Mouse (Mus musculus): ENCODE data around the gene Eif2b2. TPM values are rescaled to one million over a fixed set of nuclear protein-coding genes. Genes with fewer than 3 reads are reported as not detected.
A peak's percentile ranks its signal among the peaks of the same experiment; 100 is the strongest.

The Eif2b2 gene
- polyA plus RNA-seq, 1 experiment from 2014 or later: 24.6 TPM

GRCm38 (mm10) chr12:85203699-85204098, 15.6 kb upstream of the Eif2b2 start:
- Histone ChIP-seq H3K9ac (replicated peaks) (no peak overlapping the region), H3K4me2 (ENCODE audit: low read depth, low read length) (no peak overlapping the region), H3K9me3 (ENCODE audit: low read length) (no peaks in the 10 kb centered on the region), H3K27ac (ENCODE audit: low read depth) (no peak overlapping the region), H3K4me1 (ENCODE audit: insufficient read depth) (no peaks in the 10 kb centered on the region), H3K27me3 (ENCODE audit: insufficient read depth, low read length) (no peaks in the 10 kb centered on the region), H3K36me3 (replicated peaks; ENCODE audit: insufficient read depth, low read length) (no peaks in the 10 kb centered on the region), H3K4me3 (ENCODE audit: low read depth, low read length) (no peak overlapping the region)
- ATAC-seq (no peak), DNase-seq (no peak)
- 62% methylated on average over 5 of the region's 5 CpGs for WGBS (ENCODE audit: insufficient replicate concordance)
- TF ChIP-seq EP300 (IDR thresholded peaks at IDR 0.05; ENCODE audit: low read depth) (no peak), CTCF (IDR thresholded peaks at IDR 0.05; ENCODE audit: low read depth) (no peak)

DNA sequence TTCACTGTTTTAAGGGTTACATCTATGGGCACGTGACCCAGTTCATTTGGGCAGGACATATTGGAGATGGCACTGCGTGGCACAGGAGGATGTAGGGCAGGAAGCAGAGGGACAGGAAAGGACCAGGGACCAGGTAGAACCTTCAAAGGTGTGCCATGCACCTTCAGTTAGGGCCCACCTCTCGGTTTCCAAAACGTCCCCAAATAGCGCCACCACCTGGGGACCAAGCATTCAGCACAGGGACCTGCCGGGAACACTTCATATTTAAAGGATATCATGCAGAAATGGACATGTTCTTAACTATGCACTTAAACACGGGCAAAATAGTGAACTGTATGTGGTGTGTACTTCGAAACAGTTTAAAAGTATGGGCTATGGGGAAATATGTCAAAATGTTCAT, 15.2 kb upstream of the Eif2b2 start:
- ATAC-seq (no peak), DNase-seq (no peak)
- Histone ChIP-seq H3K27me3 (ENCODE audit: insufficient read depth, low read length) (no peaks in the 10 kb centered on the region), H3K4me2 (ENCODE audit: low read depth, low read length) (no peak overlapping the region), H3K9me3 (ENCODE audit: low read length) (no peaks in the 10 kb centered on the region), H3K4me1 (ENCODE audit: insufficient read depth) (no peaks in the 10 kb centered on the region), H3K36me3 (replicated peaks; ENCODE audit: insufficient read depth, low read length) (no peaks in the 10 kb centered on the region), H3K4me3 (ENCODE audit: low read depth, low read length) (no peak overlapping the region), H3K9ac (replicated peaks) (no peak overlapping the region), H3K27ac (ENCODE audit: low read depth) (no peak overlapping the region)
- 45% methylated on average over 8 of the region's 8 CpGs for WGBS (ENCODE audit: insufficient replicate concordance)
- TF ChIP-seq EP300 (IDR thresholded peaks at IDR 0.05; ENCODE audit: low read depth) (no peak), CTCF (IDR thresholded peaks at IDR 0.05; ENCODE audit: low read depth) (peak; percentile 37; the same call in 1 of the 2 replicates)

DNA sequence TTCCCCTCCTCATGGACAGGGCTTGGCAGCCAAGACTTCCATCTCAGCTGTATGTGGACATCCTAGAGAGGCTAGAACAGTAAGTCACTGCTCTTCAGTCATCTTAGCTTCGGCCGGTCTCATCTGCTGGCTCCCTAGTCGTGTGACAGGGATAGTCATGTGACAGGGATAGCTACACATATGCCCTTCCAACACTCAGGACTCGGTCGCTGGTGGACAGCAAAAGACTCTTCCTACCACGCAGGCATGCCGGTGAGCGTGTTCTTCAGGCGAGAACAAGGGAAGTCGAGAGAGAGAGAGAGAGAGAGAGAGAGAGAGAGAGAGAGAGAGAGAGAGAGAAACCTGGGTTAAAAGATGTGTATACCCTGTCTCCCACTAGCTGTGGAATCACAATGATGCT, 13.9 kb upstream of the Eif2b2 start:
- H3K27ac ChIP-seq (ENCODE audit: low read depth): no peak overlapping the region
- no peak overlapping the region for H3K4me3 ChIP-seq (ENCODE audit: low read depth, low read length)
- no peaks in the 10 kb centered on the region for H3K9me3 ChIP-seq (ENCODE audit: low read length)
- no peak for TF ChIP-seq EP300 (IDR thresholded peaks at IDR 0.05; ENCODE audit: low read depth)
- no peak for TF ChIP-seq CTCF (IDR thresholded peaks at IDR 0.05; ENCODE audit: low read depth)
- WGBS (ENCODE audit: insufficient replicate concordance): 78% methylated on average over 10 of the region's 10 CpGs
- DNase-seq (no peak), ATAC-seq (no peak)
- H3K9ac ChIP-seq (replicated peaks): no peak overlapping the region
- no peaks in the 10 kb centered on the region for H3K36me3 ChIP-seq (replicated peaks; ENCODE audit: insufficient read depth, low read length)
- no peaks in the 10 kb centered on the region for H3K27me3 ChIP-seq (ENCODE audit: insufficient read depth, low read length)
- H3K4me2 ChIP-seq (ENCODE audit: low read depth, low read length): no peak overlapping the region
- H3K4me1 ChIP-seq (ENCODE audit: insufficient read depth): no peaks in the 10 kb centered on the region

- Histone ChIP-seq H3K9ac (replicated peaks) (no peak overlapping the region), H3K36me3 (replicated peaks; ENCODE audit: insufficient read depth, low read length) (no peaks in the 10 kb centered on the region), H3K4me3 (ENCODE audit: low read depth, low read length) (no peak overlapping the region), H3K4me1 (ENCODE audit: insufficient read depth) (no peaks in the 10 kb centered on the region), H3K4me2 (ENCODE audit: low read depth, low read length) (no peak overlapping the region), H3K9me3 (ENCODE audit: low read length) (no peaks in the 10 kb centered on the region), H3K27ac (ENCODE audit: low read depth) (no peak overlapping the region), H3K27me3 (ENCODE audit: insufficient read depth, low read length) (no peaks in the 10 kb centered on the region)
- ATAC-seq (no peak), DNase-seq (peak; percentile 36)
- WGBS (ENCODE audit: insufficient replicate concordance): 21% methylated on average over 7 of the region's 7 CpGs
- TF ChIP-seq EP300 (IDR thresholded peaks at IDR 0.05; ENCODE audit: low read depth): no peak
- TF ChIP-seq CTCF (IDR thresholded peaks at IDR 0.05; ENCODE audit: low read depth): no peak
These were observed 10.5 kb upstream of the Eif2b2 start for GRCm38 (mm10) chr12:85208687-85209199.

DNA sequence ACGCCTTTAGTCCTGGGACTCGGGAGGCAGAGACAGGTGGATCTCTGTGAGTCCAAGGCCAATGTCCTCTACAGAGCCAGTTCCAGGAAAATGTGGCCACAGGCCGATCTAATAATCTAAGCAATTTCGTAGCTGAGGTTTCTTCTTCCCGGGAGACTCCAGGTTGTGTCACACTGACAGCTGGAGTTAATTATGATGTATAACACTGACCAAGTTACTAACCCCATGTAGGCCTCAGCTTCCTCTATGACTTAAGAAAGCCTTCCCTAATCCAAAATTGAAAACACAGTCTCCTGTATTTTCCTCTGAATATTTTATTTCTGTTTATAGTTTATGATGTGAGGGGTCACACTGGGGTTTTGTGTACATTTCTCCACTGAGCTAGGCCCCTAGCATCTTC, 4.2 kb upstream of the Eif2b2 start:
- DNase-seq (no peak), ATAC-seq (no peak)
- Histone ChIP-seq H3K9ac (replicated peaks) (no peak overlapping the region), H3K4me1 (ENCODE audit: insufficient read depth) (peaks cover 8% of the 10 kb centered on the region; the same call in 1 of the 2 replicates), H3K27me3 (ENCODE audit: insufficient read depth, low read length) (no peaks in the 10 kb centered on the region), H3K9me3 (ENCODE audit: low read length) (no peaks in the 10 kb centered on the region), H3K4me3 (ENCODE audit: low read depth, low read length) (no peak overlapping the region), H3K4me2 (ENCODE audit: low read depth, low read length) (no peak overlapping the region), H3K36me3 (replicated peaks; ENCODE audit: insufficient read depth, low read length) (no peaks in the 10 kb centered on the region), H3K27ac (ENCODE audit: low read depth) (no peak overlapping the region)
- WGBS (ENCODE audit: insufficient replicate concordance): 73% methylated on average over 5 of the region's 5 CpGs
- TF ChIP-seq EP300 (IDR thresholded peaks at IDR 0.05; ENCODE audit: low read depth) (no peak), CTCF (IDR thresholded peaks at IDR 0.05; ENCODE audit: low read depth) (no peak)

DNA sequence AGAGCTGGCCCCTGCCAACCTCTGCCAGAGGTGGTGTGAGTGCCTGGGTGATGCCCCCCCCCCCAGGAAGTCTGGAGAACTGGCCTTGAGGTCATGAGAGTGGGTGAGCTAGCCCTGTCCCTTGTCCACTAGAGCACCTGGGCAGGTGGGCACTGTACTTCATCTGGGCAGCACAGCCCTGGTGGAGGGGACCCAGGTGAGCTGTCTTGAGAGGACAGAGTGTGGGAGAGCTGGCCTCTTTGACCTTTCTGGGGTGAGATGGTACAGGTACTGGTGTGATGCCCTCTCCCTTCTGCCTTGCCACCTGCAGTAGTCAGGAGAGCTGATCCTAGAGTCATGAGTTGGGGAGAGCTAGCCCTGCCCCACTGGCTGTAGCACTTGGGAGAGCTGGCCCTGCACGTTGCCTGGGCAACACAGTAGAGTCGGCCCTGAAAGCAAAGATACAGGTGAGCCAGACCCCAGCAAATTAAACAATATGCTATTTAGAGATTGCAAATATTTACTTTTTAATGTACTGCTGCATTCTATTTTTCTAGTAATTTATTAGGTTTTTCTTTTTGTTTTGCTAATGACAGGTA, 1.5 kb upstream of the Eif2b2 start:
- Histone ChIP-seq H3K36me3 (replicated peaks; ENCODE audit: insufficient read depth, low read length) (peaks cover 10% of the 10 kb centered on the region), H3K4me2 (ENCODE audit: low read depth, low read length) (no peak overlapping the region), H3K4me1 (ENCODE audit: insufficient read depth) (peaks cover 14% of the 10 kb centered on the region; the same call in 1 of the 2 replicates), H3K9me3 (ENCODE audit: low read length) (no peaks in the 10 kb centered on the region), H3K27me3 (ENCODE audit: insufficient read depth, low read length) (no peaks in the 10 kb centered on the region), H3K4me3 (ENCODE audit: low read depth, low read length) (no peak overlapping the region), H3K27ac (ENCODE audit: low read depth) (no peak overlapping the region), H3K9ac (replicated peaks) (no peak overlapping the region)
- no peak for ATAC-seq
- no peak for TF ChIP-seq EP300 (IDR thresholded peaks at IDR 0.05; ENCODE audit: low read depth)
- no peak for TF ChIP-seq CTCF (IDR thresholded peaks at IDR 0.05; ENCODE audit: low read depth)
- DNase-seq: no peak
- WGBS (ENCODE audit: insufficient replicate concordance): 65% methylated on average over 2 of the region's 2 CpGs
